Mouse (Mus musculus) gonadal fat pad, adult 2 months (tissue): Measurements from ENCODE around the gene Gm9958. TPM values are rescaled to one million over a fixed set of nuclear protein-coding genes. Genes with fewer than 3 reads are reported as not detected.

Experiments used
- DNase-seq: peaks from one replicate; pipeline ENCODE4 v3.0.0-alpha.2; 2012; ENCODE audit warnings: low read depth
- polyA plus RNA-seq: library from polyadenylated mRNA; depleted of rRNA; stranded (reverse); fragments of >200 nt; gene quantifications from 2 replicates; pipeline ENCODE4 v1.2.3, GENCODE M21; 2012; rRNA removed

The Gm9958 gene
- polyA plus RNA-seq, 1 experiment = 2.5 TPM

- DNase-seq = no peak
Measured at GRCm38 (mm10) chr5:90405210-90405609, 38.2 kb downstream of the Gm9958 start.

- DNase-seq = peak; percentile 74
Measured at GRCm38 (mm10) chr5:90414142-90414924, 47.3 kb downstream of the Gm9958 start.

- no peak for DNase-seq
Measured at GRCm38 (mm10) chr5:90414925-90415295, 47.9 kb downstream of the Gm9958 start.

Other genes starting within 250 kb of the Gm9958 start
- 27.4 and 29.7 TPM in 2 replicates for gene Cox18, start 143.2 kb upstream of the Gm9958 start, polyA plus RNA-seq
- 34.5 and 38.9 TPM in 2 replicates for gene Ankrd17, start 627 bp upstream of the Gm9958 start, polyA plus RNA-seq
- 4.6 and 38.7 TPM in 2 replicates for gene Alb, start 93.7 kb downstream of the Gm9958 start, polyA plus RNA-seq
- 0.05 and 0.14 TPM in 2 replicates for gene Afp, start 123.5 kb downstream of the Gm9958 start, polyA plus RNA-seq
- 0.09 and 0.20 TPM in 2 replicates for gene Afm, start 151.7 kb downstream of the Gm9958 start, polyA plus RNA-seq
- gene 5830473C10Rik, start 193.9 kb downstream of the Gm9958 start, polyA plus RNA-seq = 0.14 TPM in 2 replicates